Mouse (Mus musculus) hindlimb bud, embryonic 11.5 days (tissue): ENCODE data around the gene Fscn2.

Source experiments
- DNase-seq: peaks from one replicate; pipeline ENCODE4 v3.0.0-alpha.2; 2012; ENCODE audit warnings: low read depth, low spot score; ENCODE audit errors: extremely low spot score

Fscn2 gene

GRCm38 (mm10) chr11:120357791-120358401 is 3.4 kb upstream of the Fscn2 start:
- no peak for DNase-seq

- no peak for DNase-seq
Observed at GRCm38 (mm10) chr11:120359391-120359790, 1.9 kb upstream of the Fscn2 start.

DNA sequence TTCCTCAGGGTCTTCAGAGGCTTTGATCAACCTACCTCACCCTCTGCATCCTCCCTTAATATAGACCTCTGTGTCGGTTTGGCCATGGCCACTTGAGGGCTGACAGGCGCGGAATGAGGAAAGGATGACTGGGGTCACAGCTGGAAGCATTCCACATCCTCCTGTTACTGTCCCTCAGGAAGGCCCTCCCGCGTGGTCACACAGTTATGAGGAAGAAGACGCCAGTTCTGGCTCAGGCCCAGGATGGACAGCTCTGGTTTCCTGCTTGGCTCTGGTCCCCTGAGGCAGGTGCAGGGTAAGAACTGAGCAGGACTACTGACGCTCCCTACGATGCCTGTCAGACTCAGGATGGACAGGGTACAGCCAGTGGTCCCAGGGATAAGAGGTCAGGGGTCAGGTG is 1.3 kb upstream of the Fscn2 start:
- DNase-seq: no peak

- no peak for DNase-seq
Observed at GRCm38 (mm10) chr11:120360755-120361154, 579 bp upstream of the Fscn2 start.

DNA sequence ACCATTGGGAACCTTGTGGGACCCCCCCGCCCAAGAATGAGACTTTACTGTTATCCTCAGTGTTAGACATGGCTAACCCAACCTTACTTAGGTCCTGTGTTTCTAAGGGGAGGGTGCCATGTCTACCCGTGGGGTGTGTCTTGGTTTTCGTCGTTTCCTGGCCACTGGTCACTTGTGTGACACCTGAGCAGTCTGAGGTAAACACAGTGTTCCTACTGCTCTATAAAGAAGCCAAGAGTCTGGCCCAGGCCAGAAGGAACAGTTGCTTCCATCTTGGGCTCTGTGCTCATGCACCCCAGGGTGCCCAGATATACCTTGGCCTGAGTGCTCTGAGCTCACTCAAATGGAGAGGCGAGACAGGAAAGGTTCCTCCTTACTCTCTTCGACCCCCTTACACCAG is 1.6 kb downstream of the Fscn2 start:
- no peak for DNase-seq

GRCm38 (mm10) chr11:120366443-120367027 is 5.2 kb downstream of the Fscn2 start:
- no peak for DNase-seq

DNA sequence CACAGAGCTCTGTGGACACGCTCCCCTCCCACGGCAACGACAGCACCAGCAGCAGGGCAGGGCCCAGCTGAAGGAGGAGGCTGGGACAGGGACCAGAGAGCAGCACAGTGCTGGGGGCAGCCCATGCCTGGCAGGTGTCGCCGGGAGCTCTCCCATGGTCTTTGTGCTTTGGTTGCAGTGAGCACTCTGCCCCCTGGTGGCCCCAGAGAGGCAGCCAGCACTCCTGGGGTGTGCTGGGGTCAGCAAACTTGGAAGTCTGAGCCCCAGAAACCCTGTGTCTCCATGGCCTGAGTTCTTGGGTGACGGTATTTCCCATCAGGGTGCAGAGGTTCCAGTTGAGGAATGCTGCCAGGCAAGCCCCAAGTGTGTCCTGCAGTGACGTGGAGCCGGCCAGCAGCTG is 8.3 kb downstream of the Fscn2 start:
- DNase-seq: no peak

- no peak for DNase-seq
Observed at GRCm38 (mm10) chr11:120373025-120373424, 11.7 kb downstream of the Fscn2 start.

DNA sequence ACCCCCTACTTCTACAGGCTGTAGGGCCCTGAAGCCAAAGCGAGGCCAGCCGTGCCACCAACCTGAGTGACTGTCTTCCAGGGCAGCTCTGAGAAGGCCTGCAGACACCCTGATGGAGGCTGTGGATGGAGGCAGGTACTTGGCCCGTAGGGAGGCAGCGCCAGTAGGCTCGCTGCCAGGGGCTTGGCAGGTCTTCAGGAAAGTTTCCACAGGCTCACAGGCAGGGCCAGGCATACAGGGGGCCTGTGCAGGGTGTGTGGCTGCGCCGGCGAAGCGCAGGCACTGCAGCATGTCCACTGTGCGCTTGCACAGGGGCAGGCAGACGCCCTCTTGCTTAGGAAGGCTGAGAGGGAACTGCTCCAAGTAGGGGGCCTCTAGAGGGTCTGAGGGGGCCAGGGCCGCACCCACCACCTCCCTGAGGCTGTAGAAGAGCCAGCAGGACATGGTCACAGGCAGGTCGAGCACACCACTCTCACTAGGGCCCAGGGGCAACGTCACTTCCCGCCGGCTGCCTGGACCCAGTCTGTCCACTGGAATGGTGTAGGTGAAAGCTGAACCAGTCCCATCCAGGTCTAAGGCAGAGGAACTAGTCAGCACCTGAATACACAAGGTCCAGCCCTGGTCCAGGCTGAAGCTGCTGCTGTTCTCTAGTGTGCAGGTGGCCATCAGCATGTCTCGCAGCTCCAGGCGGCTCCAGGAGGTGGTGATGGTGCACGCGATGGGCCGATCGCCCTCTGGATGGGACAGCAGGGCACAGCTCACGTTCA is 12.7 kb downstream of the Fscn2 start:
- DNase-seq: no peak

DNA sequence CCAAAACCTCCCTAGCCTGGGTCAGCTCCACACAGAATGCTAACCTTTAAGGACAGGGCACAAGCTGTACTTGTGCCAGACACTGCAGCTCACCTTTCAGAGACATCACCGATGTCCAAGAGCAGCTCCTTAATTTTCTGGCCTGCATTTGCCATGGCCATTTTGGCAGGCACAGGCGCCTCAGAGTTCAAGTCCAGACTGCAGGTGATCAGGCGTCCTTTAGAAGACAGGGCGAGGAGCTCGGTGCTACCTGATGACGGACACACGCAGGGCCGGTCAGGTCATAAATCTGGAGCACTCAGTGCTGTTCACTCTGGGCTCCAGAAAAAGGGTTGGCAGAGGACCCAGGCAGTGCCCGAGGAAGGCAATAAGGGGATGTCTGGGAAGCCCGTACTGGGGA is 14.0 kb downstream of the Fscn2 start:
- no peak for DNase-seq

DNA sequence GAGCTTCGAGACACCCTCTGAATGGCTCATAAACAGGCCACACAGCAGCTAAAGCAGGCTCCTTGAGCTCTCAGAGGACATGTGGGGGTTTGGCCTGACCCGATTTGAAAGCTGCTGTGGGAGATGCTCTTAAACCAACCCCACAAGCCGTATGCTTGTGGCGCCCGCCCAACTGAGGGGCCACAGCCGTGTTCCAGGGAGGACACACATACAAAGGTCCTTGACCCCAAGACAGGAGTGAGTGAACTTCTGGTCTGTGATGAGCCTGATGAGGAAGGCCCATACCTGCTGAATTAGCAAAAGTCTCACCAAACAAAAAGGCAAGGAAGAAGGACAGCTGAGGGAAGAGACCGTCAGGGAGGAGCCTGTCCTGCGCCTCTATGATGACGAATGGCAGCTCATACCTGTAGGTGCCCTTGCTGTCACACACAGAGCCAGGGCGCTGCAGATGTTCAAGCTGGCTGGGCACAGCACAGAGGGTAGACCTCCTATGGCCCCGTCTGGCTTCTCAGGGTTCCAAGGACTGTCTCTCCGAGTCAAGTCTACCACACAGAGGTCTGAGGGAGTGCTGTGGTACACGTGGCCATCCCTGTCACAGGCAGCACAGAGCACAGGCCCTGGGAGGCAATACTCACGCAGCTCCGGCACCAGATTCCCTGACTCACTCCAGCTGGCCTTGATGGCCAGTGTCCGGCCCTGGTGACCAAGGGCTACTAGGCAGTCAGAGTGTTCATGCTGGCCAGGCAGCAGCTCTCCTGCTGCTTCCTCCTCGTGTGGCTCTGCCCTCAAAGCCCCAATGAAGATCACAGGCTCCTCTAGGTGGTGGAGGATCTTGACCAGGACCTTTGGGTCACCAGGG is 15.2 kb downstream of the Fscn2 start:
- no peak for DNase-seq

DNA sequence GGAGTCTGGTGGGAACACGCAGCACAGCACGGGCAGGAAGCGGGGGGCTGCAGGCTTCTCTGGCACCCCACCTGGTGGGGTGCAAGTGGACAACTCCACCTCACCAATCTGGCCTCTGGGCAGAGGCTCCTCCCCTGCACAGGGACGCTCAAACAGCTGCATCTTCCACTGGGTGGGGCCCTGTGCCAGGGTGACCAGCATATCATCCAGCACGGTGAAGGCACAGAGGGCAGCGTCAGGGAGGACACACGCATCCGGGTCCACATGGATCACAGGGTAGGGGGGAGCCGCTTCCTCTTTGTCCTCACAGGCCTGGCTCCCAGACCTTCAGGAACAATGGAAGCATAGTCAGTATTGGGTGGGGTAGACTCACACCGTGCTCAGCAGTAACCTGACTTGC is 16.0 kb downstream of the Fscn2 start:
- DNase-seq: no peak

- DNase-seq: no peak
Observed at GRCm38 (mm10) chr11:120378031-120378610, 16.8 kb downstream of the Fscn2 start.

DNA sequence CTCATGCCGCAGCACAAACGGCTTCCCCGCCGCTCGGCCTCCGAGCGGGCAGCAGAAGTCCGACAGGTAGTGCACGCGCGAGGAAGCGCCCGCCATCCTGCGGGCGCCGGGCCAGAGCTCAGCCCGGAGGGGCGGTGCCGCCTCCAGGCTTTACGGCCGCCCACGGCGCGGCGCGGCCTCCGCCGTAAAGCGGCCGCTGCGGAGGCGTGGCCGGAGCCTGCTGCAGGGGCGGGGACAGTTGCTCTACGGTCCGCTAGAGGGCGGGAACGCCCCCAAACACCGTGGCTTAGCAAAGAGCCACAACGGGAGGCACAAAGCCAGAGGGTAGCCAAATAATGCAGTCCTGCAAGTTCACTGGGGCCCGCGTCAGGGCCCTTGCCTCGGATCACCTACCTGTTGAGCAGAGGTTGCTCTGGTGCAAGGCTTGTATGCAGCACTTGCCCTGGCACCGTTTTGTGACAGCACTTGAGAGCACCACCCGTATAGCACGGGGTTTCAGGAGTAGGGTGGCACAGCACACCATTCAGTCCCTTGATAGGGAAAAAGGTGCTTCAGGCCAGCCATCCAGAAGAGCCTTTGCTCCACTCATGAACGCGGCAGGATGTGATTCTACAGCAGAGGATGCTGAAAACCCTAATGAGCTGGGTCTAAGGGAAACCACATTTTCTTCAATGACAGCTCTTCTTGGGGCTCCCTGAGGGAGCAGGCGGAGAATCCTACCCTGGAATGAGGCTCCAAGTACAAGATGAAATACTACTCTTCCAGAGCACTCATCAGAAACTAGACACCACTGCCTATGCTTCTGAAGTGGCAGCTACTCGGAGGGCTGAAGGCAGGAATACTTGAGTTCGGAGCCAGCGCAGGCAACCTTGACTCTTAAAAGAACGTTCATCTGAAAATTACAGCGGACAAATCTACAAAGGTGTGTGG is 17.5 kb downstream of the Fscn2 start, which contains the start of gene Faap100:
Gene Faap100 (minus strand): TSS at position 154 of the 930 bp plus-strand sequence.
- DNase-seq: peak; percentile 78

GRCm38 (mm10) chr11:120380271-120380670 is 18.9 kb downstream of the Fscn2 start:
- DNase-seq: no peak

- no peak for DNase-seq
Observed at GRCm38 (mm10) chr11:120381157-120381556, 19.8 kb downstream of the Fscn2 start.

- DNase-seq: no peak
Observed at GRCm38 (mm10) chr11:120382509-120382908, 21.2 kb downstream of the Fscn2 start.

DNA sequence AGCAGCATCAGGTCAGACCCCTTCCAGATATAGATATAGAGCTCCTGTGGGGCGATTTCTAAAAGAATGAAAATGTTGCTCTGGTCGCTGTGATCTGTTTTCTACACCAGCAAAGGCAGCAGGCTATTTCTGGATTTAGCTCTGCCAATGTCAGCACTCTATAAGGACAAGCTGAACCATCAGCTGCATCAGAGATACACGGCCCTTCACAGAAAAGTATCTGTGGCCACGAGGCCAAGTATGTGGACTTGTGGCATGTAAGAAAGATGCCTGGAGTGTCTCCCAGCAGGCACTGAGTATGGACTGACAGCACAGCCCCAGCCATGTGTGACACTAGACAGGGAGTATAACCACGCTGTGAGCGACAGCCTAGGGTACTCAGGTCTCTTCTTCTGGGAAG is 25.3 kb downstream of the Fscn2 start:
- DNase-seq: no peak

GRCm38 (mm10) chr11:120387157-120387556 is 25.8 kb downstream of the Fscn2 start:
- DNase-seq: no peak

DNA sequence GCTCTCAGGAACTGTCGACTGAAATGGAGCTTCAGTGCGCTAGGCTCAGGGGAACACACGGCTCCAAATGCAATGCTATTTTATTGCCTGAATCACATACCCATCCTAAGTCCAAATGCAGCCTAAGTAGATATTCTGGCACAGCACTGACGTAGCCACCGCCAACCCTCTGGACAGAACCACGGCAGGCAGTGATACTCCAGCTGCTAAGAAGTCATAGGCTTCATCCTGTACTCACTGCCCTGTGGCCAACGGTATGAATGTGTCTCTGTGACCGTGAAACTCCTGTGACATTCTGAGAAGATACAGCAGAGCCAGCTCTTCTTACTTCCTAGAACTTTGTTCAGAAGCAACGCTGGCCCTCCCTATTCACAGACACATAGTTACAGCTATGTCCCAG is 27.2 kb downstream of the Fscn2 start:
- no peak for DNase-seq
